Mouse (Mus musculus): Measurements from ENCODE around the gene Brd3. TPM values are rescaled to one million over a fixed set of nuclear protein-coding genes. Genes with fewer than 3 reads are reported as not detected.
"Not testable (repeated sequence)": the region's sequence is repeated elsewhere in the genome, so short reads cannot be mapped to it uniquely, and the experiment has no call there.

The Brd3 gene
- total RNA-seq, 2 experiments from 2014 or later: 43.6 to 52.2 TPM

GRCm38 (mm10) chr2:27540515-27540836 lies 33.0 kb upstream of the Brd3 start:
- Histone ChIP-seq H3K4me3 (peak overlapping the region; percentile 66), H3K27ac (peak overlapping the region; percentile 99)
- DNase-seq (ENCODE audit: extremely low spot score in 1 of 2, low spot score in 2 of 2): no peak
- no peak for TF ChIP-seq CTCF (IDR thresholded peaks at IDR 0.05)
- intact Hi-C loops (cut with DNase I): loop anchor here (1.0 to 10.0 kb wide), 3 partner anchors 25 to 924 kb away; partner anchors contain the start of genes 1700007K13Rik, Mrps2, Olfm1 and Wdr5

- peak; percentile 97 to 99 for DNase-seq (ENCODE audit: extremely low spot score in 1 of 2, low spot score in 2 of 2)
- peak overlapping the region; percentile 99 for H3K27ac ChIP-seq
- no peak for TF ChIP-seq CTCF (IDR thresholded peaks at IDR 0.05)
- H3K4me3 ChIP-seq: peak overlapping the region; percentile 66
- intact Hi-C loops (cut with DNase I): loop anchor here (1.0 to 10.0 kb wide), 3 partner anchors 25 to 925 kb away; partner anchors contain the start of genes 1700007K13Rik, Mrps2, Olfm1 and Wdr5
These were observed 32.5 kb upstream of the Brd3 start for GRCm38 (mm10) chr2:27539772-27540514.

- Histone ChIP-seq H3K27ac (peak overlapping the region; percentile 99), H3K4me3 (peak overlapping the region; percentile 66)
- TF ChIP-seq CTCF (IDR thresholded peaks at IDR 0.05): no peak
- intact Hi-C loops (cut with DNase I): no loop called here
- DNase-seq (ENCODE audit: extremely low spot score in 1 of 2, low spot score in 2 of 2): no peak
These were observed 31.9 kb upstream of the Brd3 start for GRCm38 (mm10) chr2:27539336-27539735.

GRCm38 (mm10) chr2:27538455-27539330 lies 31.2 kb upstream of the Brd3 start:
- intact Hi-C loops (cut with DNase I); H3K4me3 ChIP-seq; DNase-seq (ENCODE audit: extremely low spot score in 1 of 2, low spot score in 2 of 2): not testable (repeated sequence)
- H3K27ac ChIP-seq: peak overlapping the region; percentile 99

- intact Hi-C loops (cut with DNase I): no loop called here
These were observed 10.8 kb upstream of the Brd3 start for GRCm38 (mm10) chr2:27518283-27518682.

GRCm38 (mm10) chr2:27516289-27516688 lies 8.8 kb upstream of the Brd3 start:
- peak overlapping the region; percentile 68; the same call in 1 of the 2 replicates for H3K4me3 ChIP-seq
- intact Hi-C loops (cut with DNase I): no loop called here

More at GRCm38 (mm10) chr2:27518283-27518682, 10.8 kb upstream of the Brd3 start:
- no peak overlapping the region for H3K27ac ChIP-seq
- TF ChIP-seq CTCF (IDR thresholded peaks at IDR 0.05): no peak; the same call in 1 of the 2 replicates
- H3K4me3 ChIP-seq: no peak overlapping the region
- no peak for DNase-seq (ENCODE audit: extremely low spot score in 1 of 2, low spot score in 2 of 2)

GRCm38 (mm10) chr2:27515341-27516166 lies 8.1 kb upstream of the Brd3 start:
- peak in 1 of 2 experiments; percentile 33 for DNase-seq (ENCODE audit: extremely low spot score in 1 of 2, low spot score in 2 of 2)
- intact Hi-C loops (cut with DNase I): loop anchor here (1.0 to 2.0 kb wide), 2 partner anchors 25 to 73 kb away; partner anchors contain the start of gene Brd3os
- H3K4me3 ChIP-seq: peak overlapping the region; percentile 68
- TF ChIP-seq CTCF (IDR thresholded peaks at IDR 0.05): no peak; the same call in 1 of the 2 replicates
- H3K27ac ChIP-seq: peak overlapping the region; percentile 93

More at GRCm38 (mm10) chr2:27516289-27516688, 8.8 kb upstream of the Brd3 start:
- DNase-seq (ENCODE audit: extremely low spot score in 1 of 2, low spot score in 2 of 2): no peak
- TF ChIP-seq CTCF (IDR thresholded peaks at IDR 0.05): no peak
- no peak overlapping the region for H3K27ac ChIP-seq

- TF ChIP-seq CTCF (IDR thresholded peaks at IDR 0.05): peak; percentile 59
- intact Hi-C loops (cut with DNase I): loop anchor here (1.0 to 2.0 kb wide), 3 partner anchors 26 to 72 kb away; partner anchors contain the start of gene Brd3os
- Histone ChIP-seq H3K27ac (peak within 1 kb of the TSS; percentile 93), H3K4me3 (peak within 1 kb of the TSS; percentile 68)
- peak; percentile 97 to 99 for DNase-seq (ENCODE audit: extremely low spot score in 1 of 2, low spot score in 2 of 2)
These were observed 7.3 kb upstream of the Brd3 start, which contains the start of gene Wdr5 for GRCm38 (mm10) chr2:27514639-27515328. Gene Wdr5, plus strand, starts transcription at chr2:27515157.

- Histone ChIP-seq H3K27ac (peak overlapping the region; percentile 93), H3K4me3 (peak overlapping the region; percentile 68)
- no peak for TF ChIP-seq CTCF (IDR thresholded peaks at IDR 0.05)
- DNase-seq (ENCODE audit: extremely low spot score in 1 of 2, low spot score in 2 of 2): no peak
- intact Hi-C loops (cut with DNase I): loop anchor here (1.0 to 2.0 kb wide), 2 partner anchors 39 to 71 kb away; partner anchors contain the start of gene Brd3os
These were observed 6.4 kb upstream of the Brd3 start for GRCm38 (mm10) chr2:27513861-27514260.

GRCm38 (mm10) chr2:27512909-27513308 lies 5.4 kb upstream of the Brd3 start:
- no peak overlapping the region for H3K27ac ChIP-seq
- H3K4me3 ChIP-seq: no peak overlapping the region
- no peak for TF ChIP-seq CTCF (IDR thresholded peaks at IDR 0.05)
- DNase-seq (ENCODE audit: extremely low spot score in 1 of 2, low spot score in 2 of 2): no peak
- intact Hi-C loops (cut with DNase I): no loop called here
